Mouse (Mus musculus): Measurements from ENCODE around the gene Fgf11.

Gene Fgf11

DNA sequence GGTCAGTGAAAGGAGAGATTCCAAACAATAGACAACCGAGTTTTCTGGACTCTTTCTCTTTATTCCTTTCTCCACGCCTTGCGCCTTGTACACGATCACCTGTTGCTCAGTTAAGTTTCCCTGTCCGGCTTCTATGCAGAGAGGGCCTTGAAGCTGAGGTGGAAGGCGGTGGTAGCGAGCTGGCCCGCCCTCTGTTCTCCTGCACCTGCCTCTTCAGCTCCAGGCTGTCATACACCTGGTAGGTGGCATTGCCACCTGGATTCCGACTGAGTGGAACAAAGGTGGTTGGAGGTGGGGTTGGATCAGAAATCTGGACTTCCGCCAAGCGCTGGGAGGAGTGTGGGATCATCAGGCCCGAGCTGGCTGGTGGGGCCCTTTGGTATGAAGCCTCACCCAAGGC, 14.9 kb upstream of the Fgf11 start:
- no peak for DNase-seq (ENCODE audit: low spot score)

DNA sequence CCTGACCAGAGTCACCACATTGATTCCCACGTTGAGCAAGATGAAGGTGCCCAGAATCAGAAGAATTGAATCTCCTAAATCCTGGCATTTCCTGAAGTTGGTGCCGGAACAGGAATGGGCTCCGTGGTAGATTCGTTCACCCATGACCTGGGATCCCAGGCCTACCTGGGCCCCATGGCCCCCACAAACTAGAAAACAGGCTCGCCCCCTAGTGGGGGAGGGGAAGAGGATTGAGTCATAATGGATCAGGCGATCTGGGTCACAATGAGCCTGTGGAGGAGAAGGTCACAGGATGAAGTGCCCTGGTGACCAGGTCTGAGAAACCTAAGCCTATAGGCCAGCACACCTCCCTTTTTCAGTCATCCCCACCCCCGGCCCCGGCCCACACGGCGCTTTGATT, 13.5 kb upstream of the Fgf11 start, which contains the start of gene Gm39566:
Gm39566 (minus strand) TSS at position 144 of the 400 bp plus-strand sequence.
- DNase-seq (ENCODE audit: low spot score), result no peak

DNA sequence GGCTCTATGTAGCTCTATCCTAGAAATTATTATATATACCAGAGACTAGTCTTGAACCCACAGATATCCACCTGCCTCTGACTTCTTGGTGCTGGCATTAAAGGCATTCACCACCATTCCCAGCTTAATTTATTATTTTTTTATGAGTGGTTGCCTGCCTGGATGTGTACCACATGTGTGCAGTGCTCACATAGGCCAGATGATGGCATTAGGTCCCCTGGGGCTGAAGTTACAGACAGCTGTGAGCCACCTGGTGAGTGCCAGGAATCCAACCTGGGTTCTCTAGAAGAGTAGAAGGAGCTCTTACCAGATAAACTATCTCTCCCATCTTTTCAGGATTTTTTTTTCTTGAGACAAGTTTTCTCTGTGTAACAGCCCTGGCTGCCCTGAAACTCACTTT, 8.6 kb upstream of the Fgf11 start:
- no peak for DNase-seq (ENCODE audit: low spot score)

DNA sequence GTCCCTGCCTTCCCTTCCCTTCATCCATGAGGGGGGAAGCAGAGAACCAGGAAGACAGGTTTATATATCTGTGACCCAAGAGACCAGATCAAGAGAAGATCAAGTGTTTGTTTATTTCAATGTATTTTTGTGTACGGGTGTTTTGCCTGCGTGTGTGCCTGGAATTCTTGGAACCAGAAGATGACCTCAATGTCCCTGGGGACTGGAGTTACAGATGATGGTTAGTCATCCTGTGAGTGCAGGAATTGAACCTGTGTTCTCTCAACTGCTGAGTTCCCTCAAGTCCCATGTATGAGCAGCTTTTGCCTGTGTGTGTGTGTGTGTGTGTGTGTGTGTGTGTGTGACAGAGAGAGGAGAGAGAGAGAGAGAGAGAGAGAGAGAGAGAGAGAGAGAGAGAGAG, 6.0 kb upstream of the Fgf11 start:
- no peak for DNase-seq (ENCODE audit: low spot score)

DNA sequence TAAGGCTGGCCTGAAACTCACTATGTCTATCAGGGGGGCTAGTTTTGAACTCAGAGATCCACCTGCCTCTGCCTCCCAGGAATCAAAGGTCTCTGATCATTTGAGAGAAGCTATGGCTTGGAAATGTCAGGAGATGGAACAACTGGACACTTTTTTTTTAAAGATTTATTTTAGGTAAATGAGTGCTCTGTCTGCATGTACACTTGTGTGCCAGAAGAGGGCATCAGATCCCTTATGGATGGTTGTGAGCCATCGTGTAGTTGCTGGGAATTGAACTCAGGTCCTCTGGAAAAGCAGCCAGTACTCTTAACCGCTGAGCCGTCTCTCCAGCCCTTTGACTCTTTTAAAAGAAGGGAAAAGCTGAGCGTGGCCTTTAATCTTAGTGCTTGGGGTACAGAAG, 4.7 kb upstream of the Fgf11 start:
- no peak for DNase-seq (ENCODE audit: low spot score)

DNA sequence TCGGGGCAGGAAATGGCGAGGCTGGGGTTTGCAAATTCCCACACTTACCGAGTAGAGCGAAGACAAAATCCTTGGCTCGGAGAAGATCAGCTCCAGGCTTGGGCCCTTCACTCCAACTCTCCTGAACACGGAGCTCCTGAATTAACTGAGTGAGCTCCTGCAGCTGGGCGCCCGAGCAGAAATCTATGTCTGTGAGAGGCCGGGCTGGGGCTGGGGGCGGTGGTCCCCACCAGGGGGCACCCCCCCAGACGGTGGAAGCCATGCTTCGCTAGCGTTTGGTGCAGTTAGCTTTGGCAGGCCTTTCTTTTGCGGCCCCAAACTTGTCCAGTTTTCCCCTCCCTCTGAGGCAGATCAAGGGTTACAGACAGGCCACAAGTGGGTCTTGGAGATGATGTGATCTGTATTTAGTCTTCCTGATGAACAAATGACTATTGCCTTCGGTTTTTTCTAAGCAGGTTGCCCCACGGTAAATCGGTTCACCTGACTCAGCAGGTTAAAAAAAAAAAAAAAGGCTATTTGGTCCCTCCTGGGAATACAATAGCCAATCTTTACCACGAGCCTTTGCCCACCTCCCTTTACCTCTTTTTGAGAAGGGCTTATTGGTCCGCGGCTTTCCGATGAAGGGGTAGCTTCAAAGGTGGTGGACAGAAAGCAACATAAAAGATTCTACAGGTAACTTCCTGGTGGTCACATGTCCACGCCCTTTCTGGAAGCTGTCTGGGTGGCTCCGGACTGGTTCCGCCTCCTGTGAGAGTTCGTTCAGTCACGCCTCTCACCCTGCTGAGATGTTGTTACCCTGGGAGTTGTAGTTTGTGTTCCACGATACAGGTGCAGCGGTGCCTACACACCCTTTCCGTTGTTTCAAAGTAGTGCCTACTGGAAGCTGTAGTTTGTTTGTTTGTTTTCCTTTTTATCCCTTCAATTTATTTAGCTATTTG, 3.6 kb upstream of the Fgf11 start, which contains the start of gene Tmem102:
Tmem102 (minus strand) TSS at position 653 of the 938 bp plus-strand sequence.
- DNase-seq (ENCODE audit: low spot score), result peak; percentile 53

DNA sequence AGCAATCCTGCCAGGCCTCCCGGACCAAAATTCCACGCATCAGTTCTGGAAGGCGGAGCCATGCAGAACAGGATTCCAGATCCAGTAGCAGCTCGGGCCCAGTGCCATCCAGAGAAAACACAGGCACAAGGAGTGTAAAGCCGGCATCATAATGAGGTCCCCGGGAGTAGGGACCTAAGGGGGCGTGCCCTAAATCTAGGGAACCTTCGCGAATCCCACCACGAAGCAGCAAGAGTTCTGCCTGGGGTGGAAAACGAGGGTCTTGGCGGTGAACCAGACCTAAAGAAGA, 2.9 kb upstream of the Fgf11 start:
- no peak for DNase-seq (ENCODE audit: low spot score)

DNA sequence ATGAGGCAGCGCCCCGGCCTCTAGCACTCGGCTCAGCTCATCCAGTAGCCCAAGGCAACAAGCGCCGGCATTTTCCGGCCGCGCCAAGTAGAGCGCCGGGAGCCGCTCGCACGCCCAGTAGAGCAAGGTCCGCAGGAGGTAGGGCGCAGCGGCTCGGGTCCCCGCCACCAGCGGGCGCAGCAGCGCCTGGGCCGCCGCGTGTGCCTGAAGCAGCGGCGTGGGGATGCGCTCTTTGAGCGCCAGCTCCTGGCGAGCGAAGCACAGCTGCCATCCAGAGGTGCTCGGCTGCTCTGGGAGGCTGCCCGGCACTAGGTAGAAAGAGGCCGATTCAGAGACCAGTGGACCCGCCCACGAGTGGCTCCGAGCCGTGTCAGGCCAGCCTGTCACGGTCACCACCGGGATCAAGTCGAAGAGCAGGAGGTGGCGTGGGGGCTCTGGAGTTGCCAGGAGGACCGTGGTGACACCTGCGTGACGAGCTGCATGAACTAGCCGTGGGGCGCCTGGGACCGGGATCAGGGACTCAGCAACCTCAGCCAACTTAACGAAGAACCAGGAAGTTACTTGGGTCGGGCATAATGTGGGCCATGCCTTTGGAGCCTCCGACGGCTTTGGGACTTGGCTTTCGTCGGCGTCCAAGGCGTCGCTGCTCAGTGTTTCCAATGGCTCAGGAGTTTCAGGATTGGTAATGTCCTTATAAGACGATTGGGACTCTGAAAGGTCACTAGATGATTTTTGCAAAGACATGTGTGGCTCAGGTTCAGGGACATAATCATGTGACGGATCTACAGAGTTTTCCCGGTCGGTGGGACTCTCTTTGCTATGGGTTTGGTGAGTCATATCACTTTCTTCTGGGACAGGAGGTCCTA, 2.4 kb upstream of the Fgf11 start:
- DNase-seq (ENCODE audit: low spot score), result peak; percentile 74

DNA sequence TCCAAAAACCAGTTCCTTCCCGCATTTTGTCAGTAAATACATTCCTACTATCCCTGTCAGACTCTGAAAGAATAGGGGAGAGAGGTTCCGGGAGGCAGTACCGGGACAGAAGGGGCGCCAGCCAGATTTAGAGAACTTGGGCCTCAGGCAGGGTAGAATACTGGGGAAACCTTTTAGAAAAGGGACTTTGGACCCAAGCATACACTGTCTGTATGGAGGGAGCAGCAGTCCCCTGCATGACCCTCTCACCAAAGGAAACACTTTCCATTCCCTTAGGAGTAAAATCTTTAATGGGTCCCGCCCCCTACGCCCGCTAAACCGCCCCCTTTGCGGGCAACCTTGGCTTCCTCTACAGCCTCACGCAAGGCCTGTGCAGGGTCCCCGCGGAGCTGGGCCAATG, 1.7 kb upstream of the Fgf11 start:
- DNase-seq (ENCODE audit: low spot score), result peak; percentile 41

DNA sequence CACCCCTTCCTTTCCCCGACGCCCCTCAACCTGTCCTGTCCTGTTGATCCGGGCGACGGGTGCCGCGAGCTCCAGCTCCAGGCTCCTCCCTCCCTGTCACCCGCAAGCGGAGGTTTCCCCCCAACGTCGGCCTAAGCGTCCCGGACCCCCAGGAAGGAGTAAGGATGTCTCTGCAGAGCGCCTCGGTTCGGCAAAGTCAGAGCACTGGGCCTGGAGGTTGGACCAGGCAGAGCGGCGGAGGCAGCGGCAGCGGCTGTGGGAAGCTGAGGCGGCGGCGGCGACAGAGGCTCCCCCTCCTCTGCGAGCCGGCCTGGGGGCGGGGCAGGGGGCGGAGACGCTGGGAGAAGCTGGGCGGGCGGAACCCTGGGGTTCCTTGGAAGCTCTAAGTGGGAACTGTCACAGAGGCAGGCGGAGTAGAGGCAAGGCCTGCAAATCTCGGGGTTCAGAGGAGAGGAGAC, 1.0 kb upstream of the Fgf11 start:
- DNase-seq (ENCODE audit: low spot score), result peak; percentile 81

DNA sequence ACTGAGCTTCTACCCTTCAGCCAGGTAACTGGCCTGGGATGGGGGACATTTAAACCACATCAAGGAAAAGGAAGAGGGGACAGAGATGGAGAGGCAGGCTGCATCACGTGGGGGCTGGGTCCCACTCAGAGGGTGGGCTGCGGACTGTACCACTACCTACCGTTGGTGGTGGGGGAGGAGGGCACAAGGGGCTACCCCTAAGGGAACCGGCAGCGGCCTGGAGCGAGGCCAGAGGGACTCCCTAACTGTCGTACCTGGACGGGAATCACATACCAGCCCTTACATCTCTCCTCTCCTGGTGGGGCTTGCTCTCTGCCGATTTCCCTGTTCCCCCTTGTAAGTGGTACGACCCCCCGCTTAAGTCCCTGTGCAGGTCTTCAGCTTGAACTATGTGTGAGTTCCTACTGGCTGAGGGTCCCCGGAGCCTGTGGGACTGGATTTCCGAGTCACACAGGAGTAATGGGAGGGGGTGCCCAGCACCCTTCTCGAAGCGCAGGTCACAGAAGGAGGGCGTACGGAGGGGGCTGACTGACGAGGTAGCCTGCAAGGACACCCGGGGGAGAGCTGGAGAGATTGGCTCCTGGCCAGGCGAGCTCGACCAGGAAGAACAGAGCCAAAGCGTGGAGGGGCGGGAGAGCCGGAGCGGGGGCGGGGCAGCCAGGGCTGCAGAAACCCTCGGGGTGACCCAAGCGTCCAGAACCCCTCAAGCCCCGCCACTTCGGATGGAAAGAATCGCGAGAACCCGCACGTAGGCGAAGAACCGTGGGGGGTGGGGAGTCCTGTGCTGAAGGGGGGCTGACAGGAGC, 1.1 kb downstream of the Fgf11 start:
- DNase-seq (ENCODE audit: low spot score), result peak; percentile 78

DNA sequence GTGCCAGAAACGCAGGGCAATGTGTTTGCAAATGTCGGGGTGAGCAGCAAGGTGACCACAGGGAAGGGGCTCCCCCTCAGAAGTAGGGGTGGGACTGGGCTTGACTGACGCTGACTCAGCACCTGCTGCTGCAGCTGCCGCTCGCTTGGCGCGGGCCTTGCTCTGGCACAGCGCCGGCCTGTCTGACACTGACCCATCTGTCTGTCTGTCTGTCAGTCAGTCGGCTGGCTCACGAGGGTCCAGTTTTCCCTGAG, 1.6 kb downstream of the Fgf11 start:
- DNase-seq (ENCODE audit: low spot score), result no peak

DNA sequence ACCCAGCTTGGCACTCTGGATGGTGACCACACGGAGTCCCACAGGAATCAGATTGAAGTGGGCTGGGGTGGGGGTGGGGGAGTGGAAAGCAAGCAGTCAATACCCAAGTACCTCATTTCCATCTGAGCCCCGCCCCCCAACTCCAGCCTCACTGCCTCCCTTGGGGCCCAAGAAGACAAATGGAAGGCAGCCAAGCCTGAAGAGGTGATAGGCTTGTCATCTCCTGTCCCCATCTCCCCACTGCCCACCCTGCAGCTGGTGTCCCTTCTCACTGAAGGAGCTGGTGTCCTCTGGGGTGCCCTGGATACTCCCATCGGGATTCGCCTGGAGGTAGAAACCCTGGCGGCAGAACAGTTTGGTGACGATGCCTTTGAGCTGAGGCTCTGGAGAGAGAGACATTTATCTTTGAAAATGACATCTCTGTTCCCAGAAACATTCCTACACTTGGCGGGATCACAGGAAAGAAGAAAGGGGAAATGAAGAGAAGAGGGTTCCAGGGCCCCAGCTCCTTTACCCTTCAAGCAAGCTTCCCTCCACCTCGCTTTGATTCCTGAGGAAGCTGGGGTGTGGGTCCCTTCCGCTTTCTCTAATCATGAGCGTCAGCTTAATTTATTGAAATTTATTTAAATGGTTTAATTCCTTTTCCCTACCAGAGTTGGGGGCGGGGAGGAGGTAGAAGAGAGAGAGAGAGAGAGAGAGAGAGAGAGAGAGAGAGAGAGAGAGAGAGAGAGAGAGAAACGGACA, 2.1 kb downstream of the Fgf11 start:
- no peak for DNase-seq (ENCODE audit: low spot score)

DNA sequence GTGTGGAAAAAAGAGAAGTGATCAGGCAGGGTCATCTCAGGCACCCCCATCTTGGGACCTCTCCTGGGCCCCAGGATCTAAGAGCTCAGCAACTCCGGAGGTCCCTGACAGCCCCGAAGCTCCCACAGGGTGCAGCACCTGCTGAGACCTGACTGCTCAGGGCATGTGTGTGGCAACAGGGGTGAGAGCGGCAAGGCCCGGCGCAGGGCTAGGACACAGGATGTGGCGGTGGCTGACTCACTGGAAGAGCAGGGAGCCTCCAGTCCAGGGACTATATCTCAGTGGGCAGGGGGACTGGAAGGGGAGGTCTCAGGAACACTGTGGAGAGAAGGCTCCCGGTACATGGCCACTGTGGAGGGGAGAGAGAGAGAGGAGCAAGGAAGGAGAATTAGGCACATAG, 3.7 kb downstream of the Fgf11 start:
- DNase-seq (ENCODE audit: low spot score), result no peak

DNA sequence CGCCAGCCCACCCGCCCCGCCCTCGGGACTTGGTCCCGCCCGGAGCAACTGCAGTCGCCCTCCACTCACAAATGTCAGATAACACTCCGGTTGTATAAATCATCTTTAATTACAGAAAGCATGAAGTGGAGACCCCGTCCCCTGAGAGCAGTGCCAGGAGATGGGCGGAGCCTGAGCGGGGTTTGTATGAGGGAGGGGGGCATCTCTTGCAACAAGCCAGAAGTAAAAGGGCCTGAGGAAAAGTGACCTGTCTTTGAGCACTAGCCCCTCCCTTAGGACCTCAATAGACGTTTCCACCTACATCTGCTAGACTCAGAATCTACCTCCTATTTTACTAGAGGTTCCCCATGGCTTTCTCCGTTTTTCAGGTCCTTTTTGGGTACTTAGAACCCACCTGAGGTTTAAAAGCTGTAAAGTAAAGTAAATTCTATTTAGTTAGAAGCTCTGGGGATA, 5.6 kb downstream of the Fgf11 start:
- DNase-seq (ENCODE audit: low spot score), result no peak

DNA sequence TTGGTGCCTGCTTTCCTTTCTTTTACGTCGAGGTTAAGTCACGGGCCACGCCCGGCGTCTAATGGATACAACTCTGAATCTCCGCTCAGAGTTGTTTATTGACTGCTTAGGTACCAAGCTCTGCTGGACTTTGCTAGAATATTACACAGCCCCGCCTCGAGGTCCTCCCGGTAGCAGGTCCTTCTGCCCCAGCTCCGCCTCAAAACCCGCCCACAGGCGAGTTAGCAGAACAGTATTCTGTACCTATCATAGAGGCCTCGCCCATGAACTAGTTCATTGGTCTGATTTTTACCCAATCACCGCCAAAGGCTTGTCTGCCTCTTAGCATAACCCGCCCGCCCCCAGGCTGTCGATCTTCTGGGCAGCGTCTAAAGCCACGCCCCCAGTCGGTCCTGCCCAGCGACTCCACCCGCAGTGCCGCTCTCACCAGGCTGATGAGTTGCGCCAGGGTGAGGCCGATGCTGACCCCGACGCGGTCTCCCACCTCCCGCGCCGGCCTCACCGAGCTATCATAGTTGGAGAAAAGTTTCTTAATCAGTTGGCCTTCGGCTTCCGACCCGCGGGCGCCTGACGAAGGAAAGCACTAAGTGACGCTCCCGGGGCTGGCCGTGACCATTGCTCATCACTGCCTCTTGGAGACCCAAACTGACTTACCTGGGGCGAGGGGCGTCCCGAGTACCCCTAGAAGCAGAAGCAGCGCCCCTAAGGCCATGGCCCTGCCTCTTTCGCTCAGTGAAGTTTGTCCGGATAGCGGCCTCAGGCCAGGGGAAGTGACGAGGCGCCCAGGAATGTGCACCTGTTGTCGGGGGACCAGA, 6.3 kb downstream of the Fgf11 start, which contains the start of gene Chrnb1:
Chrnb1 (minus strand) TSS at position 776 of the 815 bp plus-strand sequence.
- DNase-seq (ENCODE audit: low spot score), result peak; percentile 97

DNA sequence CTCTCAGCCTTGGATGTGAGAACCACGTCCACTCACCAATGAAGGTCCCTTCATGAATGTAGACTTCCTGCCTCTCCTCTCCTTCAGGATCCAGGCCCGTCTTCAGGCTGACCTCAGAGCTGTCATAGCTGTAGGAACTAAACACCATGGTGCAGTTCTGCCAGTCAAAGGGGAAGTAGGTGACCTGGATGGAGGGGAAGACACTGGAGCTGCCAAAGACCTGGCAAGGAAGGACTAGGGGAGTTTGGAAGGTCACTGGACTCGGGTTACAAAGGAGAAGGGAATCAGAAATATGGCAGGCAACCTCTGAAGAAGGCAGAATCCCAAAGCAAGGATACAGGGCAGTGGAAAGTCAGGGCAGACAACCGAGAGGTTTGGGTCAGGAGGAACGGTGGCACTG, 8.2 kb downstream of the Fgf11 start:
- no peak for DNase-seq (ENCODE audit: low spot score)

DNA sequence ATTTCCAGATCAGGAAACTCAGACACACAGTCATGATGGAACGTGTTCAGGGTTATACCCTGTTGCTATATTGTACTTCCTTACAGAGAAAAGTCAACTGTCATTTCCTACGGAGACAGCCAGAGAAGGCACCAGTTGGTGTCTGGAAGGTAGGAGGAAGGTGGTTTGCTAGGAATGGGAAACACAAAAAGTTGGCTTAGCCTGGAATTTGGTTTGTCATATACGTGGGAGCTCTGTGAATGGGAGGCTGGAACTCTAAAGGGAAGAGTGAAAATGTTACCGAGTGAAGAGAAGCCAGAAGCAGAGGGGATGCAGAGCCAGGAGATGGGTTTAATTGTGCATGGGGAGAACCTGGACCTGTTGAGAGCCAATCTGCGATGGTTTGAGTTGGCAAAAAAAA, 10.2 kb downstream of the Fgf11 start:
- DNase-seq (ENCODE audit: low spot score), result no peak

DNA sequence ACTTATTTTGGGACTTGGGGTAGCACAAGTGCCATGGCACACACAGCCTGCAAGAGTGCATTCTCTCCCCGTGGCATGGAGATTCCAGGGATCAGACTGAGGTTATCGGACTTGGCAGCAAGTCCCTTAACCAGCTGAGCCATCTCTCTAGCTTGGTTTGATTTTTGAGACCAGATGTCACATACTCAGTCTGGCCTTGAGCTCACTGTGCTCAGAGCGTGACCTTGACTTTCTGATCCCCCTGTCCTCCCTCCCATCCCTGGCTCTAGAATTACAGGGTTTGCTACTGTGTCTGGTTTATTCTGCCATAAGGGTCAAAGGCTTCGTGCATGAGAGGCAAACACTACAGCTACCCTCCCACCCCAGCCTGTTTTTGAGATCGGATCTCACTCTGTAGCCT, 12.2 kb downstream of the Fgf11 start:
- DNase-seq (ENCODE audit: low spot score), result no peak

DNA sequence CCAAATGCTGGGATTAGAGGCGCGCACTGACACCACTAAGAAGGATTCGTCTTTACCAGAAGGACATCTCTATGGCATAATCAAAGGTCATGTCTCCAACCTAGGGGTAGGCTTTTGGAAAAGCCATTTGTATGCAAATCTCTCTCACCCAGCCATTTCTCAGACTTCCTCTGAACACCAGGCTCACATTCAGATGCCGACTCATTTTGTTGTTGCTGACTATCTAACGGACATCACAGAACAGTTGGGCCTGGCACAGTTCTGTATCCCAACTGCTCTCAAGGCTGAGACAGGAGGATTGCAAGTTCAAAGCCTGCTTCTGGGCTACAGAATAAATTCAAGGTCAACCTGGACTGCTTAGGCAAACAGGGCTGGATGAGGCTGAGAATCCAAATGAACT, 14.4 kb downstream of the Fgf11 start:
- no peak for DNase-seq (ENCODE audit: low spot score)

DNA sequence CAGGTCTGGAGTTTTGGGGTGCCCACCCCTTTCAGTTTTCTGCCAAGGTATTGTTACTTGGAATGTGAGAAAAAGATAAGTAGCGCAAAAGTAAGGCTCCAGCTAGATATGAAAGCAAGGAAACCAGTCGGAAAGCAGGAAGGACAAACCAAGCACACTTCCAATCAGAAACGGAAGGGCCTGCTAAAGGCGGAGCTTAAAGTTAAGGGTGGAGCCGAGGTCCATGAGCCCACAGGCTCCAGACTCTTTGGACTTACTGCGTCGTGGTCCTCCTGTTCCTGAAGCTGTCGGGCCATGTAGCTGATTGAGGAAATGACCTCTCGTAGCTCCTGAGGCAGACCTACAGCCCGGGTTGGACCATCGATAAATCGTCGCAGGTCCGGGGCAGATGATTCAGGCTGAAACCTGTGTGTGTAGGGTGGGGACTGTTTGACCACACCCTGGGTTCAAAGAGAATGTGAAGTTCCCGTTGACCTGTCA, 16.8 kb downstream of the Fgf11 start:
- no peak for DNase-seq (ENCODE audit: low spot score)
